Mouse (Mus musculus) MEL (cell line): ENCODE data around the gene Babam2. TPM values are rescaled to one million over a fixed set of nuclear protein-coding genes. Genes with fewer than 3 reads are reported as not detected.

Source experiments
- DNase-seq: peaks from one replicate; pipeline ENCODE4 v3.0.0; 2011; ENCODE audit warnings: low read depth, low spot score
- H3K27ac ChIP-seq: 2 replicates; pipeline ENCODE4 v1.5.1; 2012; ENCODE audit warnings: low read depth, mild to moderate bottlenecking, control low read depth, low read length, moderate library complexity; ENCODE audit not compliant: control insufficient read depth
- H3K27me3 ChIP-seq, 2 experiments: fragments of 150-350 bp in 1 of 2; sonication (generic) in 1 of 2; 2 replicates each; pipeline ENCODE4 v1.6.1; 2012; ENCODE audit warnings: low read length in 2 of 2, mild to moderate bottlenecking in 2 of 2, improper control_type of control experiment in 1 of 2, moderate library complexity in 1 of 2; ENCODE audit not compliant: insufficient read depth in 2 of 2, control insufficient read depth in 1 of 2
- H3K36me3 ChIP-seq, 2 experiments: 2 replicates each; pipeline ENCODE4 v1.6.1; 2012 to 2014; ENCODE audit warnings: low read length in 2 of 2, improper control_type of control experiment in 1 of 2, inconsistent platforms in 1 of 2, mild to moderate bottlenecking in 1 of 2; ENCODE audit not compliant: insufficient read depth in 2 of 2, control insufficient read depth in 1 of 2
- H3K4me1 ChIP-seq, 2 experiments: fragments of 150-350 bp in 1 of 2; sonication (generic) in 1 of 2; 2 replicates each; pipeline ENCODE4 v1.6.1; 2012; ENCODE audit warnings: low read length in 2 of 2, improper control_type of control experiment in 1 of 2, mild to moderate bottlenecking in 1 of 2; ENCODE audit not compliant: insufficient read depth in 2 of 2, control insufficient read depth in 1 of 2
- H3K4me3 ChIP-seq, 2 experiments: fragments of 150-350 bp in 1 of 2; sonication (generic) in 1 of 2; 2 replicates each; pipeline ENCODE4 v1.5.1; 2012; ENCODE audit warnings: low read depth in 2 of 2, low read length in 2 of 2, mild to moderate bottlenecking in 2 of 2, moderate library complexity in 2 of 2, control low read depth in 1 of 2, improper control_type of control experiment in 1 of 2; ENCODE audit not compliant: control insufficient read depth in 1 of 2, insufficient read depth in 1 of 2
- H3K79me2 ChIP-seq: 2 replicates; pipeline ENCODE4 v1.6.1; 2012; ENCODE audit warnings: mild to moderate bottlenecking, low read length, moderate library complexity; ENCODE audit not compliant: control insufficient read depth, poor library complexity, insufficient read depth
- H3K9ac ChIP-seq: 2 replicates; pipeline ENCODE4 v1.6.1; 2012; ENCODE audit warnings: low read depth, mild to moderate bottlenecking, control low read depth, low read length, moderate library complexity; ENCODE audit not compliant: control insufficient read depth, poor library complexity, severe bottlenecking
- H3K9me3 ChIP-seq: fragments of 150-350 bp; sonication (generic); replicated peaks from 2 replicates; pipeline ENCODE4 v1.6.1; 2012; ENCODE audit warnings: mild to moderate bottlenecking, low read length, improper control_type of control experiment, moderate library complexity; ENCODE audit not compliant: insufficient read depth
- CTCF ChIP-seq, 3 experiments: IDR thresholded peaks in 2 of 3; conservative IDR thresholded peaks in 1 of 3; 2 replicates each; pipeline ENCODE4 v1.5.1; 2011 to 2012; ENCODE audit warnings: low read length in 3 of 3, low read depth in 2 of 3, mild to moderate bottlenecking in 2 of 3, improper control_type of control experiment in 1 of 3, inconsistent platforms in 1 of 3, mixed read lengths in 1 of 3, moderate library complexity in 1 of 3; ENCODE audit not compliant: control insufficient read depth in 1 of 3, insufficient read depth in 1 of 3, poor library complexity in 1 of 3, severe bottlenecking in 1 of 3
- E2F4 ChIP-seq: IDR thresholded peaks from 2 replicates; pipeline ENCODE4 v1.6.1; 2011; ENCODE audit warnings: low read depth, low read length, improper control_type of control experiment, borderline replicate concordance
- EP300 ChIP-seq, 2 experiments: IDR thresholded peaks; 2 replicates each; pipeline ENCODE4 v1.6.1; 2011; ENCODE audit warnings: improper control_type of control experiment in 2 of 2, low read length in 2 of 2, low read depth in 1 of 2, mild to moderate bottlenecking in 1 of 2
- GATA1 ChIP-seq: IDR thresholded peaks from 2 replicates; pipeline ENCODE4 v1.6.1; 2011; ENCODE audit warnings: low read depth, low read length, improper control_type of control experiment
- JUND ChIP-seq: IDR thresholded peaks from 2 replicates; pipeline ENCODE4 v1.6.1; 2011; ENCODE audit warnings: low read depth, mild to moderate bottlenecking, improper control_type of control experiment, low read length
- MAX ChIP-seq: IDR thresholded peaks from 2 replicates; pipeline ENCODE4 v1.6.1; 2011; ENCODE audit warnings: low read length, improper control_type of control experiment
- MAZ ChIP-seq: IDR thresholded peaks from 2 replicates; pipeline ENCODE4 v1.6.1; 2012; ENCODE audit warnings: low read depth, mild to moderate bottlenecking, inconsistent platforms, low read length, improper control_type of control experiment
- MEF2A ChIP-seq: IDR thresholded peaks from 2 replicates; pipeline ENCODE4 v1.6.1; 2014; ENCODE audit warnings: low read depth, mild to moderate bottlenecking, inconsistent platforms, low read length, improper control_type of control experiment; ENCODE audit not compliant: poor library complexity, insufficient replicate concordance, severe bottlenecking; ENCODE audit errors: extremely low read depth
- MYC ChIP-seq: IDR thresholded peaks from 2 replicates; pipeline ENCODE4 v1.6.1; 2011; ENCODE audit warnings: low read depth, mild to moderate bottlenecking, low read length, improper control_type of control experiment, moderate library complexity
- POLR2AphosphoS2 ChIP-seq: IDR thresholded peaks from 2 replicates; pipeline ENCODE4 v1.6.1; 2011; ENCODE audit warnings: low read length, improper control_type of control experiment
- POLR2AphosphoS5 ChIP-seq: IDR thresholded peaks from 2 replicates; pipeline ENCODE4 v1.6.1; 2012; ENCODE audit warnings: low read depth, borderline replicate concordance, mild to moderate bottlenecking, inconsistent platforms, low read length, moderate library complexity, mixed read lengths
- RAD21 ChIP-seq: IDR thresholded peaks from 2 replicates; pipeline ENCODE4 v1.6.1; 2011; ENCODE audit warnings: mild to moderate bottlenecking, low read depth, low read length, improper control_type of control experiment
- SIN3A ChIP-seq: IDR thresholded peaks from 2 replicates; pipeline ENCODE4 v1.6.1; 2012; ENCODE audit warnings: low read length, improper control_type of control experiment, inconsistent platforms
- SMC3 ChIP-seq: IDR thresholded peaks from 2 replicates; pipeline ENCODE4 v1.6.1; 2011; ENCODE audit warnings: low read depth, low read length, improper control_type of control experiment
- TAL1 ChIP-seq: IDR thresholded peaks from 2 replicates; pipeline ENCODE4 v1.6.1; 2012; ENCODE audit warnings: mild to moderate bottlenecking, inconsistent platforms, low read length, moderate library complexity, mixed read lengths
- TBP ChIP-seq: IDR thresholded peaks from 2 replicates; pipeline ENCODE4 v1.8.0; 2011; ENCODE audit warnings: low read depth, low read length, improper control_type of control experiment
- TCF12 ChIP-seq: IDR thresholded peaks from 2 replicates; pipeline ENCODE4 v1.6.1; 2014; ENCODE audit warnings: low read depth, mild to moderate bottlenecking, inconsistent platforms, low read length, improper control_type of control experiment, moderate library complexity
- UBTF ChIP-seq: IDR thresholded peaks from 2 replicates; pipeline ENCODE4 v1.6.1; 2012; ENCODE audit warnings: low read depth, mild to moderate bottlenecking, inconsistent platforms, low read length, improper control_type of control experiment, moderate library complexity, borderline replicate concordance; ENCODE audit not compliant: insufficient read depth
- USF1 ChIP-seq: IDR thresholded peaks from 2 replicates; pipeline ENCODE4 v1.6.1; 2014; ENCODE audit warnings: low read depth, mild to moderate bottlenecking, inconsistent platforms, low read length, improper control_type of control experiment, moderate library complexity
- USF2 ChIP-seq, 2 experiments: IDR thresholded peaks; 2 replicates each; pipeline ENCODE4 v1.6.1; 2011 to 2012; ENCODE audit warnings: improper control_type of control experiment in 2 of 2, low read length in 2 of 2, borderline replicate concordance in 1 of 2, inconsistent platforms in 1 of 2, low read depth in 1 of 2, mild to moderate bottlenecking in 1 of 2; ENCODE audit not compliant: insufficient read depth in 1 of 2
- ZC3H11A ChIP-seq: IDR thresholded peaks from 2 replicates; pipeline ENCODE4 v1.6.1; 2012; ENCODE audit warnings: low read depth, mild to moderate bottlenecking, inconsistent platforms, low read length, improper control_type of control experiment
- ZNF384 ChIP-seq: IDR thresholded peaks from 2 replicates; pipeline ENCODE4 v1.6.1; 2012; ENCODE audit warnings: low read depth, mild to moderate bottlenecking, inconsistent platforms, low read length, improper control_type of control experiment
- polyA plus RNA-seq, 2 experiments: library from polyadenylated mRNA; stranded (reverse) in 1 of 2; unstranded in 1 of 2; fragments of >175 nt in 1 of 2; fragments of >200 nt in 1 of 2; gene quantifications; 2 replicates each; pipeline versions ENCODE4 v1.2.1 to v1.2.4; 2012; ENCODE audit warnings: low replicate concordance in 2 of 2, low read depth in 1 of 2; ENCODE audit not compliant: insufficient read length in 2 of 2, insufficient read depth in 1 of 2, missing spikeins in 1 of 2
- total RNA-seq: library from RNA; depleted of rRNA; stranded (reverse); fragments of 300-350 nt; gene quantifications from 2 replicates; pipeline ENCODE4 v1.2.3, GENCODE M21; 2012

Babam2 gene
- total and polyA plus RNA-seq, 3 experiments: 43.3 to 86.6 TPM; not detected in 1

- H3K36me3 ChIP-seq: peaks cover 0 to 17% of the 10 kb centered on the region in 2 experiments; a peak in 2 of 4 replicates
- H3K4me3 ChIP-seq: no peak overlapping the region
- no peak overlapping the region for H3K9ac ChIP-seq
- peak; percentile 75 for DNase-seq
- H3K9me3 ChIP-seq: no peaks in the 10 kb centered on the region
- H3K27ac ChIP-seq: 0 out of 2 replicates have a peak overlapping the region, but pooled peaks have one; percentile 3
- no peaks in the 10 kb centered on the region for H3K27me3 ChIP-seq
- TF ChIP-seq TCF12: 0 out of 2 replicates have a peak, but pooled peaks have one; percentile 24
- no peak for TF ChIP-seq POLR2AphosphoS5
- no peak for TF ChIP-seq SIN3A
- TF ChIP-seq SMC3: peak; percentile 8; the same call in 1 of the 2 replicates
- peak; percentile 32 to 39; a peak in 2 of 4 replicates for TF ChIP-seq EP300 (IDR thresholded peaks at IDR 0.05; ENCODE audit: low read depth in 1 of 2, low read length in 2 of 2)
- 0 out of 2 replicates have a peak, but pooled peaks have one; percentile 7 for TF ChIP-seq TAL1
- TF ChIP-seq GATA1: peak; percentile 76
- 0 out of 2 replicates have a peak, but pooled peaks have one; percentile 29 for TF ChIP-seq UBTF
- no peak for TF ChIP-seq MYC
- peak; percentile 45; the same call in 1 of the 2 replicates for TF ChIP-seq TBP
- TF ChIP-seq CTCF (IDR thresholded peaks at IDR 0.05 in 2 of 3, conservative IDR thresholded peaks at IDR 0.05 in 1 of 3; ENCODE audit: control insufficient read depth in 1 of 3, insufficient read depth in 1 of 3, low read depth in 2 of 3, low read length in 3 of 3, poor library complexity in 1 of 3, severe bottlenecking in 1 of 3): peak in 1 of 3 experiments; percentile 19; a peak in 1 of 6 replicates
- no peaks in the 10 kb centered on the region for H3K79me2 ChIP-seq
- H3K4me1 ChIP-seq: peaks cover 4 to 9% of the 10 kb centered on the region in 2 experiments
Observed at GRCm38 (mm10) chr5:32033185-32033584, 335.7 kb downstream of the Babam2 start.

DNA sequence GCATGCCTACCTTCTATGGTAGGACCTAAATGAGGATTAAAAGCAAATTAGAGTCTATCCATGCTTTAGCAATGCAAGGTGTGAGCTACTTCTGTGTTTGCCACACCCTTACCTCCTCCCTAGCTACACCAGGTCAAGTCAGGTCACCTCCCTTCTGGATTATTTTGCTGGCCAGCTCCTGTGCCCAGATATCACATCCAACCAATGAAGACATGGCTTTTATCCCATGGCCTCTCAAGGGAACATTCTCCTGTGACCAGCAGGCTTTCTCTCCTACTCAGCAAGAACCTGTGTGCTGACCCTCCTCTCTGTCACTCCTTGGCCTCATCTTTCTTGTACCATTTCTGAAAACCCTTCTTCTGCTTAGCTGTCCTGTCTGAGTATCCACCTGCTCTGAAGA is 336.1 kb downstream of the Babam2 start:
- TF ChIP-seq RAD21 (no peak), ZNF384 (no peak), ZC3H11A (no peak), USF2 (IDR thresholded peaks at IDR 0.05; ENCODE audit: borderline replicate concordance in 1 of 2, insufficient read depth in 1 of 2, low read depth in 1 of 2, low read length in 2 of 2) (no peak), CTCF (IDR thresholded peaks at IDR 0.05 in 2 of 3, conservative IDR thresholded peaks at IDR 0.05 in 1 of 3; ENCODE audit: control insufficient read depth in 1 of 3, insufficient read depth in 1 of 3, low read depth in 2 of 3, low read length in 3 of 3, poor library complexity in 1 of 3, severe bottlenecking in 1 of 3) (no peak), TBP (no peak), SMC3 (no peak), POLR2AphosphoS2 (no peak), UBTF (no peak), MAX (no peak), E2F4 (no peak), USF1 (no peak), MEF2A (no peak), TCF12 (no peak), JUND (no peak), MAZ (no peak)
- H3K4me1 ChIP-seq: peaks cover 4 to 9% of the 10 kb centered on the region in 2 experiments
- H3K36me3 ChIP-seq: peaks cover 0 to 17% of the 10 kb centered on the region in 2 experiments; a peak in 2 of 4 replicates
- no peaks in the 10 kb centered on the region for H3K79me2 ChIP-seq
- H3K9ac ChIP-seq: no peak overlapping the region
- no peak for DNase-seq
- H3K27ac ChIP-seq: no peak overlapping the region
- H3K9me3 ChIP-seq: no peaks in the 10 kb centered on the region
- no peaks in the 10 kb centered on the region for H3K27me3 ChIP-seq
- H3K4me3 ChIP-seq: no peak overlapping the region
